Mouse (Mus musculus): Measurements from ENCODE around the gene Tmem145. TPM values are rescaled to one million over a fixed set of nuclear protein-coding genes. Genes with fewer than 3 reads are reported as not detected.

Gene Tmem145
- polyA plus RNA-seq, 1 experiment = 226 TPM

- 88% methylated on average over 8 of the region's 8 CpGs for WGBS
- no peak for TF ChIP-seq POLR2A (IDR thresholded peaks at IDR 0.05; ENCODE audit: borderline replicate concordance, insufficient read depth, low read length)
- TF ChIP-seq CTCF (IDR thresholded peaks at IDR 0.05; ENCODE audit: borderline replicate concordance, insufficient read depth, low read depth, low read length) = no peak
- no peaks in the 10 kb centered on the region for H3K27me3 ChIP-seq (ENCODE audit: control insufficient read depth, insufficient read depth, low read length)
- DNase-seq = no peak
- no peak overlapping the region for H3K27ac ChIP-seq (ENCODE audit: insufficient read depth, low read length)
- no peaks in the 10 kb centered on the region; the same call in 1 of the 2 replicates for H3K4me1 ChIP-seq (ENCODE audit: control insufficient read depth, insufficient read depth, low read length)
- no peak overlapping the region for H3K4me3 ChIP-seq (replicated peaks; ENCODE audit: insufficient read depth, low read depth, low read length)
These were observed 20.3 kb downstream of the Tmem145 start for GRCm38 (mm10) chr7:25326233-25326632.

DNA sequence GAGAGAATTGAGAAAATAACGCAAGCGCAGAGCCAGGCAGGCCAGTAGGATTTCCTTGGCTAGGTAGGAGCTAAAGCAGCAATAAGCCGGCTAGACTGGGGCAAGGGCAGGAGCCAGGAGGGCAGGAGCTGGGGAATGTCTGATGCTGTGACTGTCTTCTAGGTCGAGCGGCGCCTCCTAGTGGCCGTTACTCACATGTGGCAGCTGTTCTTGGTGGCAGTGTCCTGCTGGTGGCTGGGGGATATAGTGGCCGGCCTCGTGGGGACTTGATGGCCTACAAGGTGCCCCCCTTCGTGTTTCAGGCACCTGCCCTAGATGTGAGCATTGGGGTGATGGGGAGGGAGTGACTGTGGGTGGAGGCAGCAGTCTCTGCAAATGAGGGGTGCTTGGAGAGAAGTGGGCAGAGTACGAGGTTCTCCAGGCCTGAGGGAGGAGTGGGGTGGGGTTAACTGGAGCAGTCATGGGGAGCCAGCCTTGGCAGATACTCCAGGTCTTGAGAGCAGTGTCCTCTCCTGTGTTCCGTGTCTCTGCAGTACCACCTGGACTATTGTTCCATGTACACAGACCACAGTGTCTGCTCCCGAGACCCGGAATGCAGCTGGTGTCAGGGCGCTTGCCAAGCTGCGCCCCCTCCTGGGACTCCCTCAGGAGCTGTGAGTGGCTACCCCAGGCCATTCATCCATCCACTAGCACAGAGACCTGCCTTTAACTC is 27.8 kb downstream of the Tmem145 start:
- Histone ChIP-seq H3K4me1 (ENCODE audit: control insufficient read depth, insufficient read depth, low read length) (no peaks in the 10 kb centered on the region), H3K4me3 (replicated peaks; ENCODE audit: insufficient read depth, low read depth, low read length) (no peak overlapping the region), H3K27me3 (ENCODE audit: control insufficient read depth, insufficient read depth, low read length) (no peaks in the 10 kb centered on the region), H3K27ac (ENCODE audit: insufficient read depth, low read length) (no peak overlapping the region)
- TF ChIP-seq CTCF (IDR thresholded peaks at IDR 0.05; ENCODE audit: borderline replicate concordance, insufficient read depth, low read depth, low read length) = peak; percentile 74
- TF ChIP-seq POLR2A (IDR thresholded peaks at IDR 0.05; ENCODE audit: borderline replicate concordance, insufficient read depth, low read length) = no peak
- DNase-seq = peak; percentile 68 to 72
- 26% methylated on average over 16 of the region's 16 CpGs for WGBS

DNA sequence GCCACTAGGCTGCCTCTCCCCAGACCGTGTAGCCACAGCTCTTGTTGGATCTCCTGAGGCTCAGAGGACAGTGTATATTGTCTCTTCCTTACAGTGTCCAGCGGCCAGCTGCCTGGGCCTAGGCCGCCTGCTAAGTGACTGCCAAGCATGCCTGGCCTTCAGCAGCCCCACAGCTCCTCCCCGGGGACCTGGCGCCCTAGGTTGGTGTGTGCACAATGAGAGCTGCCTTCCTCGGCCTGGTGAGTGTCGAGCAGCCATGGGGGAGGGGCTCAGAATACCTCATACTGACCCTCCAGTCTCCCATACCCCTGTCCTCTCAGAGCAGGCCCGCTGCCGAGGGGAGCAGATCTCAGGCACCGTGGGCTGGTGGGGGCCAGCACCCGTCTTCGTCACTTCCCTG is 28.6 kb downstream of the Tmem145 start:
- Histone ChIP-seq H3K4me1 (ENCODE audit: control insufficient read depth, insufficient read depth, low read length) (no peaks in the 10 kb centered on the region), H3K4me3 (replicated peaks; ENCODE audit: insufficient read depth, low read depth, low read length) (no peak overlapping the region), H3K27me3 (ENCODE audit: control insufficient read depth, insufficient read depth, low read length) (no peaks in the 10 kb centered on the region), H3K27ac (ENCODE audit: insufficient read depth, low read length) (no peak overlapping the region)
- WGBS = 66% methylated on average over 12 of the region's 12 CpGs
- no peak for TF ChIP-seq POLR2A (IDR thresholded peaks at IDR 0.05; ENCODE audit: borderline replicate concordance, insufficient read depth, low read length)
- TF ChIP-seq CTCF (IDR thresholded peaks at IDR 0.05; ENCODE audit: borderline replicate concordance, insufficient read depth, low read depth, low read length) = no peak
- no peak for DNase-seq

DNA sequence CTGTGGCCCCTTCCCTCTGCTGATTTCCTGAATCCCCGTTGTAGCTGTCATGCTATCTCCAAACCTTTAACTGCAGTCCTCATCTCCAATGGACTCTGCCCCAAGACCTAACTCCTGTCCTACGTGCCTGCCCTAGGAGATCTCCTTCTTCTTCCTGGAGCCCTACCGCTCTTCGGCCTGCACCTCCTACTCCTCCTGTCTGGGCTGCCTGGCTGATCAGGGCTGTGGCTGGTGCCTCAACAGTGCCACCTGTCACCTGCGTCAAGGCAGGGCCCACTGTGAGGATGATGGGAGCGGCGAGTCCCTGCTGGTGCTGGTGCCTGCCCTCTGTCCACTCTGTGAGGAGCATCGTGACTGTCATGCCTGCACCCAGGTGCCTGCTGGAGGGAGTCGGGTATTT is 33.4 kb downstream of the Tmem145 start:
- Histone ChIP-seq H3K4me3 (replicated peaks; ENCODE audit: insufficient read depth, low read depth, low read length) (no peak overlapping the region), H3K4me1 (ENCODE audit: control insufficient read depth, insufficient read depth, low read length) (no peaks in the 10 kb centered on the region), H3K27ac (ENCODE audit: insufficient read depth, low read length) (no peak overlapping the region), H3K27me3 (ENCODE audit: control insufficient read depth, insufficient read depth, low read length) (no peaks in the 10 kb centered on the region)
- WGBS = 86% methylated on average over 9 of the region's 9 CpGs
- no peak for DNase-seq
- TF ChIP-seq POLR2A (IDR thresholded peaks at IDR 0.05; ENCODE audit: borderline replicate concordance, insufficient read depth, low read length) = no peak
- TF ChIP-seq CTCF (IDR thresholded peaks at IDR 0.05; ENCODE audit: borderline replicate concordance, insufficient read depth, low read depth, low read length) = no peak

DNA sequence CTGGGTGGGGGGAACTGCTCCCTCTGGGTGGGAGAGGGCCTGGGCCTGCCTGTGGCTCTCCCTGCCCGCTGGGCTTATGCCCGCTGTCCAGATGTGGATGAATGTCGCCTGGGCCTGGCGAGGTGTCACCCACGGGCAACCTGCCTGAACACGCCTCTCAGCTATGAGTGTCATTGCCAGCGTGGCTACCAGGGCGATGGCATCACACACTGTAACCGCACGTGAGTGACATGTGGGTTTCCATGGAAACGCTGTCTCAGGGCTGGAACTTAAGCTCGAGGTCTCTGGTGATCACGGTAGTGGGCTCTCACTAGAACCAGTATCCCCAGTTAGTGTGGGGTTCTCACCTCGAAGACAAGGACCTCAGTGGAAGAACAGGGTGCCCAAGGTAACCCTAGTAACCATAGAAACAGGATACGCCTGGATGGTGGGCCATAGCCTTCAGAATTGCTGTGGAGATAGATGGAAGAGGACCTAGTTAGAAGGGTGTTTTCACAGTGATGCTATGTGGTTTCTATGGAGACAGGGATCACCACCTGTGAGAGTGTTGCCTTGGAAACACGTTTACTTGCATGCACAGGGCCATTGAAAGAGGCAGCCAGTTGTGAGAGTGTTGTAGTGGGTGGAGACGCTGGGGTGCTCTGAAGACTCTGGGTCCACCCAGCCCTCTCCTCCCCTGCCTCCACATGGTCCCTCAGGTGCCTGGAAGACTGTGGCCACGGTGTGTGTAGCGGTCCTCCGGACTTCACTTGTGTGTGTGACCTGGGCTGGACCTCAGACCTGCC is 35.3 kb downstream of the Tmem145 start:
- Histone ChIP-seq H3K27me3 (ENCODE audit: control insufficient read depth, insufficient read depth, low read length) (no peaks in the 10 kb centered on the region), H3K4me1 (ENCODE audit: control insufficient read depth, insufficient read depth, low read length) (no peaks in the 10 kb centered on the region), H3K4me3 (replicated peaks; ENCODE audit: insufficient read depth, low read depth, low read length) (no peak overlapping the region), H3K27ac (ENCODE audit: insufficient read depth, low read length) (no peak overlapping the region)
- WGBS = 57% methylated on average over 20 of the region's 20 CpGs
- no peak for DNase-seq
- TF ChIP-seq POLR2A (IDR thresholded peaks at IDR 0.05; ENCODE audit: borderline replicate concordance, insufficient read depth, low read length) (no peak), CTCF (IDR thresholded peaks at IDR 0.05; ENCODE audit: borderline replicate concordance, insufficient read depth, low read depth, low read length) (no peak)

GRCm38 (mm10) chr7:25348861-25349260 is 43.0 kb downstream of the Tmem145 start:
- Histone ChIP-seq H3K27me3 (ENCODE audit: control insufficient read depth, insufficient read depth, low read length) (no peaks in the 10 kb centered on the region), H3K27ac (ENCODE audit: insufficient read depth, low read length) (no peak overlapping the region), H3K4me3 (replicated peaks; ENCODE audit: insufficient read depth, low read depth, low read length) (no peak overlapping the region), H3K4me1 (ENCODE audit: control insufficient read depth, insufficient read depth, low read length) (no peaks in the 10 kb centered on the region)
- TF ChIP-seq POLR2A (IDR thresholded peaks at IDR 0.05; ENCODE audit: borderline replicate concordance, insufficient read depth, low read length) = no peak
- no peak for TF ChIP-seq CTCF (IDR thresholded peaks at IDR 0.05; ENCODE audit: borderline replicate concordance, insufficient read depth, low read depth, low read length)
- DNase-seq = no peak
- WGBS = 83% methylated on average over 8 of the region's 8 CpGs

DNA sequence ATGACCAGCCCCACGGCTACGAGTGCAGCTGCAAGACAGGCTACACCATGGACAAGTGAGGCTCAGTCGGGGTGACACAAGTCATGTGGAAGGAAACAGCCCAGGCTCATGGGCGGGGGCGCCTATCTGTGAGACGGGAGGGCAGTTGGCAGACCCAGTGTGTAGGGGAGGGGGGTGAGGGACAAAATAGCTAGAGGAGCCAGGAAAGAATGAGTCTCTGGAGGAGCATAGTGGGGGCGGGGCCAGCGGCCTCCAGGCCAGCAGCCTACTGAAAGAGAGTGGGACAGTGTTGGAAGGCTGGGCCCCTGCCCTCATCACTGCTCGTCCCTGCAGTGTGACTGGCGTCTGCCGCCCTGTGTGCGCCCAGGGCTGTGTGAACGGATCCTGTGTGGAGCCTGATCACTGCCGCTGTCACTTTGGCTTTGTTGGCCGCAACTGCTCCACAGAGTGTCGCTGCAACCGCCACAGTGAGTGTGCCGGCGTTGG is 52.9 kb downstream of the Tmem145 start:
- DNase-seq = no peak
- no peaks in the 10 kb centered on the region for H3K27me3 ChIP-seq (ENCODE audit: control insufficient read depth, insufficient read depth, low read length)
- no peak overlapping the region for H3K4me3 ChIP-seq (replicated peaks; ENCODE audit: insufficient read depth, low read depth, low read length)
- WGBS = 38% methylated on average over 19 of the region's 19 CpGs
- no peak overlapping the region for H3K27ac ChIP-seq (ENCODE audit: insufficient read depth, low read length)
- H3K4me1 ChIP-seq (ENCODE audit: control insufficient read depth, insufficient read depth, low read length) = peaks cover 4% of the 10 kb centered on the region
- TF ChIP-seq POLR2A (IDR thresholded peaks at IDR 0.05; ENCODE audit: borderline replicate concordance, insufficient read depth, low read length) = no peak
- no peak for TF ChIP-seq CTCF (IDR thresholded peaks at IDR 0.05; ENCODE audit: borderline replicate concordance, insufficient read depth, low read depth, low read length)

Measured in cerebellum, adult 2 months (tissue).